Mouse (Mus musculus): ENCODE measurements around the gene Nr2e3. TPM values are rescaled to one million over a fixed set of nuclear protein-coding genes. Genes with fewer than 3 reads are reported as not detected.
"Not testable (repeated sequence)": the region's sequence is repeated elsewhere in the genome, so short reads cannot be mapped to it uniquely, and the experiment has no call there.

Nr2e3 gene
- not detected for total RNA-seq (2021)
- long read RNA-seq, experiment 1: 0 reads
- long read RNA-seq, experiment 2: 0 reads

DNA sequence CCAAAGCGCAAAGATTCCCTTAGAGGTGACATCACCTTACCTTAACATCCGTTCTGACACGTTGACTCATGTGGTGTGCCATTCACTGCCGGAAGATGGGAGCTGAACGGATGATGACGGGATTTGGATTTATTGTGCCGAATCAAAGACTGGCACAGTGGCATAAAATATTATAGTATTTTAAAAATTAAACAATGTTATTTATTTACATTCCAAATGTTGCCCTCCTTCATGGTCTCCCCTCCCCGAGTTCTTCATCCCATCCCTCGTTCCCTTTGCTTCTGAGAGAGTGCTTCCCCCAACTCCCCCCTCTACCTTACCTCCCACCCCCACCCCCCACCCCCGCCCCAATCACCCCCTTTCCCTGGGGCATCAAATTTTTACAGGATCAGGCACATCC lies at the start of gene Nr2e3:
Gene Nr2e3, minus strand, starts transcription at position 101 of the 400 bp plus-strand sequence.
- no peak for DNase-seq

DNA sequence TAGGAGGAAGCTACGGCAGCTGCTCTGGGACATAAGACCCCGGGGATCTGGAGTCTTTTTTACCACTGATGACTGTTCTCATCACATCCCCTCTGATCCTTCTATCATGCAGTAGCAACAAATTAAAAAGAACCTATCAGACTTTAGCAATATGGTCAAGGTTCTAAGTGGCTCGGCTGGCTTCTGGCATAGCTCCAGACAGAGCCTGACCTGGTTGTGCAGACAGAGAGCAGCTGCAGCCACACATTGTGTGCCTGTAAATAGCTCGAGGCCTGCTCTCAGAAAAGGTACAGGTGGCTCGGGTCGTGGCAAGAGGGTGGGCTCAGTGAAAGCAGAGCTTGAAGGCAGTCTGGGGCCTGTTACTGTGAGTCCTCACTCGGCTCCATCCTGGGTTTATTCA lies 48.5 kb upstream of the Nr2e3 start:
- no peak for DNase-seq

DNA sequence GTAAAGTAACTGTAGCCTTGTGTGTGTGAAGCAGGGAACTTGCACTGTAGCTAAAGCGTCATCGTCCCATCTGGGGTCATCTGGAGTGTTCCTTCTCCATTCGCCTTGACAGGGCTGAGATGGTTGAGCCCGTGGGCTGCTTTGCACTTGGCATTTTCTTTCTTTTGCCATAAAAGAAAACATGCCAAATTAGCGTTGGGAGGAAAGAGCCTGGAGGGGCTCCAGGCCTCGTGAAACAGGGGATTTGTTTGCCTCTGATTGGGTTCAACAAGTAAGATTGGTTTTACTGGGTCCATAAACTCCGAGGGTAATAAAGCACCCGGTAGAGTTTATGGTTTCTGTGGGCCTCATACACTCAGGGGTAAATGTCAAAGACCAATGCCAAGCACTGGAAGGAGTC lies 41.9 kb upstream of the Nr2e3 start:
- DNase-seq: no peak

DNA sequence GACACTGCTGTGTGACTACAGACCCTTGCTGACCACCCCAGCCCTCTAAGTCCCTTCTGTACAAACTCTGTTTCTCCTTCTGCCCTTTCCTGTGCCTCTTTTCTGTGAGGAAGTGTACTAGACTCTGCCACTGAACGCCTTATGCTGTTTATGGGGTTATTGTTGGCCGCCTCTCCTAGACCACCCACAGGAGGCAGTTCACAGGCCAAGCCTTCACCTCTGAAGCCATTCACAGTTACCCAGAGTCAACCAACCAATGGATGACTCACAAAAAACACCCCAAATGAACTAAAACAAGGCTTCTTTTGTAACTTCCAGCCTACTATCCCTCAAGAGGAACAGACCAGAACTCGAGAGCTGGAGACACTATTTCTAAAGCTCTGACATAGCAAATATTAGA lies 41.0 kb upstream of the Nr2e3 start:
- no peak for DNase-seq

DNA sequence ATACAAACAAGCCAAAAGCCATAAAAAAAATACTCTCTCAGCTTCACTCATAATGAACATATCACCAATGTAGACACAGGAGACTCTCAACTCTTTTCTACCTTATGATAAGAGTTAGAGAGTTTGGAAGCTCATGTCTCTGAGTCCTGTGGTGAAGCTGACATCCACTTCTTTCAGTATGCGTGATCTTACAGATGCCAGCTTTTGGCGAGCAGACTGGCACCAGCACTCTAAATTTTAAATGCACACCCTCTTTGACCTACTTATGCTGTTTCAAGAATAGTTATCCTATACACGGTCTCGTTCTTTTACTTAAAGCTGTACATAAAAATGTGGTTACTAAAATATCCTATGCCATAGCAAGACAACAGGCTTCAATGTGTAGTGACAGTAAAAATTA lies 37.3 kb upstream of the Nr2e3 start:
- DNase-seq: no peak

DNA sequence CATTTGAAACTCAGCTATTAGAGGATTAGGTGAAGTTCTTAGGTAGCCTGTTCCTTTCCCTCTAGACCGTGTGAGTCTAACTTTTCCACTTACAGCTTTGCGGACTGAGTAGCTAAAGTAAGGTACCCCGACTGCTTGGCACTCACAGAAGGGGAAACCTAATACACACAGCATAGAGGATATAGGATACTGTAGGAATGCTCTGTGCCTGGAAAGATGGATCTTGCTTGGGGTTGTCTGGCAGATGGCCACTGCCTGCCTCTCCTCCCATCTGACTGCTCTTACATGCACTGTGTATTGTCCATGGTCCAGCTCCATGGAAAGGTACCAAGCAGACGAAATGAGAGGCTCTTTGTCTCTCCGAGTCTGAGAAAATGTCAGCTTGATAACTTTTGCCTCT lies 30.9 kb upstream of the Nr2e3 start:
- DNase-seq: no peak

DNA sequence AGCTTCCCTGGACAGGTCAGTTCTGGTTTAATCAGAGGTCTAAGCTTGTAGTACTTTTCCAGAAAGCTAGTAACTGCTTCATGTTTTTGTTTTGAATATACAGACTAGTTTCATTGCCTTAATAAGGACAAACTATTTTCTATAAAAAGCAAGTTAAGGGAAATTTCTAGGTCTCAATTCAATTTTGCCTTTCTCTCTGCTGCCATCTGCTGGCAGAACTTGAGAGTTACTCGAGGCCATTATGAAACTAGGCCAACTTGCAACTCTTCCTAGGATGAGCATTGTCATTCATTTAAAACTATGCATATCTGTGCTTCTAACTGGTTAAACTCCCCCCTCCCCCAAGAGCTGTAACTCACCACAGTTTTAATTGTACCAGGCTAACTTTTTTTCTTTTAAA lies 29.4 kb upstream of the Nr2e3 start:
- peak; percentile 25 to 80 for DNase-seq

DNA sequence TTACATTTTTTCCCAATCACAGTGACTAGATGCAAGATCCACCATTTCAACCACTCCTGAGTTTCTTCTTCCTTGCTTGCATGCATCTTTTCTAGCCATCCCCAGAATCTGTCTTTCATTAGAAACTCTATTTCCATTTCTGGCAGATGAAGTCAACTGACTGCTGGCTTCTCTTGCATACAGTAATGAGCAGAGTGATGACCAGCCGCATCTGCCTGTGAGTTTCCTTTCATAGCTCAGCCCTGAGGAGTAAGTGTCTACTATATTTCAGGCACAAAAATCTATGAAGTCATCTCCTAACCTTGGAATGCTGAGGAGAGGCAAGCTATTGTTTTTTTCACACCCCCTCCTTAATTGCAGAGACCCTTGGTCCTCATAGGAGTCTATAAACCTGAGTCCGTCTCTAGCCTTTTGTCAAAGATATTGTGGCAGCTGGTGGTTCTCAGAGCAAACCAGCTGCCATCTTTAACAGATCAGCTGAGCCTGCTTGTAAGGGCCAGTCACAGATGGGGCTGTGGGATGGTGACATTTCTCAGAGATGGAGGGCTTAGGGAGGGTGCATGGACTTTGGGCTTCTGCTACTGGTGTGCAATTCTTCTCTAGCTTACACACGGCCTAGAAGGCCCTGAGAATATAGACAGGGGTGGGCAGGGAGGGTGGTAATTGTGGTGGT lies 25.6 kb upstream of the Nr2e3 start:
- DNase-seq: no peak

DNA sequence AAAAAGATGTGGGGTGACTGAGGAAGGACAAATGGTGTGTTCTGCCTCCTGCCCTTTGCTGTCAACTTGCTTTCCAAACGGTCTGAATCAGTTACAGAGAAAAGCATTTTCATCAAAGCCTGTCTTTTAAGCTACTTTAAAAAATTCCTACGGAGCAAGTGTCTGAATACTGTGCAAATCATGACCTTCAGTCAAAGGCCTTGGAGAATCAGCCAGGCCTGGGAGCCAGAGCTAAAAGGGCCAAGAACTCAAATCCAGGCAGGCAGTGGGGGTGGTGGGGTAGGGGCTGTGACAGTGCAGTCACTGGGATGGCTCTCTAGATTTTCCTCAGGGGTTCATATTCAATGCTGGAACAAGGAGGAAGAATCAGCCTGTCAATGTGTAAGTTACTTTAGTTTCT lies 20.7 kb upstream of the Nr2e3 start:
- DNase-seq: no peak

DNA sequence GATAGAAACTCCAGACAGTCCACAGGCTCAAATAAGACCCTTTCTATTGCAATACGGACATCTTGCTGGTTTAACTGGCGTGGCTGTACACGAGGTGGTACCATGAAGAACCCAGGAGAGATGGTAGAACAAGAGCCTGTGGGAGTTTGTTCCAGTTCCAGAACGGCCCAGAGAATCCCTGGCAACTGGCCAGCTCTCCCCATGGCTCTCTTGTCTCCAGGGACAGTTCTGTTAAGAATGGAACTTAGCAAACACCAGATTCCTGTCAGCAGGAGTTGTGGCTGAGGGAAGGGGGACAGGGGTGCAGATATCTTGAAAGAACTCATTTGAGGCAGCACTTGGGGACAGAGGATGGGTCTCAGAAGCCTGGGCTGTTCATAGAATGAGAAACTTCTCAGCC lies 10.8 kb upstream of the Nr2e3 start:
- DNase-seq: no peak

DNA sequence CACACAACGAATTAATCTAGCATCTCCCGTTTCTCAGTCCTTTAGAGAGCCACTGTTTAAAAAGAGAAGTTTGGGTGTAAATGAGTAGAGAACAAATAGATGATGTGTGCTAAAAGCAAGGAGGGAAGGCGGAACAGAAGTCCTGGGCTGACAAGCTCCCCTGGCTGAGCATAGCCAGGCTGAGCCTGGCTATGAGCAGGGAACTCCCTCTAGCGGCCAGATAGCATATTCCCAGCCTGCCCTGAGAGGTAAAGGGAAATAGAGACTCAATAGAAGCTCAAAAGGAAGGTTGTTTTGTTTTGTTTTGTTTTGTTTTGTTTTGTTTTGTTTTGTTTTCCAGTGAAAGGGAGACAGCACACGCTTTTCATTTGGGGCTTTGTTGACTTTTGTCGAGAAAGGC lies 8.9 kb upstream of the Nr2e3 start:
- DNase-seq: peak; percentile 29 to 59

DNA sequence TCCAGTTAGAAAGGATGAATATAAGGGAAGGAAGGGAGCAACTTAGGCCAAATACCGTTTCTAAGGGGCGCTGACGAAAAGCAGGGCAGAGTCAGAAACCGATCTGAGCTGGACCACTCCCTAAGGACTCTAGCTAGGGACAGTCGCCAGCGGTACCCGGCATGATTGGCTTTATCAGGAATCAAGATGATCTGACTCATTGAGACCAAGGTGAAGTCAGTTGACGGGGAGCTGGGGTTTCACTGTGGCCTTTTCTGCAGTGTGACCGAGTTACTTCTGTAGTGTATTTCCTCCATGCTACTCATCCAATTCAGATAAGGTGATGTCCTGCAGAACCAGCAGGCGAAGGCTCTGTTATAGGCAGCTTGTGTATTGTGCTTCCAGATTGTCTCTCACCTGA lies 4.6 kb upstream of the Nr2e3 start:
- no peak for DNase-seq

DNA sequence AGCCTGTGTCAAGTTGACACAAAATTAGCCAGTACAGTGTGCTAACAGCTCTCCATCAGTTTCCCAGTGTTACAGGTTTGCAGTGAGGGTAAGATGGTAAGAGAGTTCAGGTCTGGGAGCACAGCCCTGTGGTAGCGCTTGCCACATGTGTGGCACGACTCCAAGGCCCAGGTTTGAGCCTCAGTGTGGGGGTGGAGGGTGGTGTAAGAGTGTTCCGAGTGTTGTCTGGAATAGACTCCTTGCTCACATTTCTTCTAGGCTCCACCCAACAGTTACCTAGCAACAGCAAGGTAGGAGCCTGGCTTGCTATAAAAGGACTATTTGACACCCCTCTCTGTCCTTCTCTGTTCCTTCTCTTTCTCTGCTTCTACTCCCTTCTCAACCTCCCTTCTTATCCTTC lies 3.9 kb upstream of the Nr2e3 start:
- no peak for DNase-seq

DNA sequence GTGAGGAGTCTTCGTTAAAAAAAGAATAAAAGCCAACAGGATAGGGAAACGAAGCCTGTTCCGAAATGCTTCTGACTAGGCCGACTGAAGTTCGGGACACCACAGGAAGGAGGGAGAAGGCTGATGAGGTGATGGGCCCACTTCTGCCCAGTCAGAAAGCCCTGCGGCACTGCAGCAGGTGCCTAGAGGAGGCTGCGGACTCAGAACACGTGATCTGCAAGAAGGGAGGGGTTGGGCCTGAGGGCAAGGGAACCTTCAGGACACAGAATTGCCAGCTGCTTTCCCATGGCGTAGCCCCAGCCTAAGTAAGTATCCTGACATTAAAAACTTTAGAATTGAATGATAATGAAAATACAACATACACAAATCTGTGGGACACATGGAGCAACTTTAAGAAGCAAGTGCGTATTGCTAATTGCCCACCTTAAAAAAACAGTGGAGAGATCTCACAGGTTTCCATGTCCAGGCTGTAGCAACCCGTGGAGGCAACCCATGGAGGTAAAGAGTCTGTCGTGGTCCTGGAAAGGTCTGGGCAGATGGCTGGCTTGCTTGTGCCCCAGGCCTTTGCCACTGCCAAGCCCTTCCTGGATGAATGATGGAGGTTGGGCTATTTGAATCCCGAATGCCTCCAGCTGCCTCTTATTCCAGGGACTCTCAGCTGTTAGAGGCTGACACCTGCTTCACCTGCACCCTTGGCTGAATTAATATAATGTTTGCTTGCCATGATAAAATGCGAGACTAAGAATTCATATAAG lies 919 bp upstream of the Nr2e3 start:
- DNase-seq: no peak

DNA sequence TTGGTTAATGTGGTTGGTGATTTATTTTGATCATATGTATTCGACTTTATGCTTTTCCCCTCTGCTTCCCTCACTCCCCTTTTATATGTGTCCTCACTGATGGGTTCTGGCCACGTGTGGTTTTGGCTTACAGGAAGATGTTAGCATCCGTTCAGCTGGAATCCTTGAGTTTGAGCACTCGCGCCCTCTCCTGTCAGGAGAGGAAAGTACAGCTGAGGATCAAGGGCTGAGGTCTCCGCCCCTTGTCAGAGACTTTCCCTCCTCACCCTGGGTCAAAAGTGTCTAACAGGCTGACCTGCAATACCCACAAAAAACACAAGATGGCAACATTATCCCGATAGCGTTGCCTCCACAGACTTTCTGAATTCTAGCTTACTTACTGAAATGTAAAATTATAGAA lies 1.2 kb downstream of the Nr2e3 start:
- peak; percentile 78 to 84 for DNase-seq

DNA sequence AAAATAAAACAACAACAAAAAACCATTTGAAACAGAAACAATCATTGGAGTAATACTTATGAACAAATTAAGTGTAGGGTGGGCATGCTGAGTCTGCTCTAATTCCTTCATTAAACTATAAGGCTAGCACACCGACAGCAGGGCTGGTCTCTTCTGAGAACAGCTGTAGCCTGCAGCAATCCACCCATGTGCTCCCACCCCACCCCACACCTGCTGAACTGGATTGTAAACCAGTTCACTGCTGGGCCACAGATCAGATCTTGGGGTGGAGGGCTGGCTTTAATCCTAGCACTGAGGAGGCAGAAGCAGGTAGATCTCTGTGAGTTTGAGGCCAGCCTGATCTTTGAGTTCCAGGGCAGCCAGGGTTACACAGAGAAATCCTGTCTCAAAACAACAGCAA lies 2.3 kb downstream of the Nr2e3 start:
- DNase-seq: not testable (repeated sequence)

DNA sequence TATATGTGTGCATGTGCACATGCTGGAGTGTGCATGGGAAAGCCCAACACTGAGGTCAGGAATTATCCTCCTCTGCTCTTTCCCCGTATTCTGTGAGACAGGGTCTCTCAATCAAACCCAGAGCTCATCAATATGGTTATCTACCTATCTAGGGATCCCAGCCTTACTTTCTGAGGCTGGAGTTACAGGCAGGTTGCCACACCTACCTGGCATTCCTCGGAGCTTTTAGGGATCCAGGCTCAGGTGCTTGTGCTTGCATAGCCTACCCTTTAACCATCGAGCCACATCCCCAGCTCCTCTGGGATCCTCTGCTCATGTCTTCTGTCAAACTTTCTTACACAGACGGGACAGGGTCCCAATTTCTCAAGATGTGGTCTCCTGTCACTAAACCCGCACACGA lies 4.0 kb downstream of the Nr2e3 start:
- DNase-seq: no peak

DNA sequence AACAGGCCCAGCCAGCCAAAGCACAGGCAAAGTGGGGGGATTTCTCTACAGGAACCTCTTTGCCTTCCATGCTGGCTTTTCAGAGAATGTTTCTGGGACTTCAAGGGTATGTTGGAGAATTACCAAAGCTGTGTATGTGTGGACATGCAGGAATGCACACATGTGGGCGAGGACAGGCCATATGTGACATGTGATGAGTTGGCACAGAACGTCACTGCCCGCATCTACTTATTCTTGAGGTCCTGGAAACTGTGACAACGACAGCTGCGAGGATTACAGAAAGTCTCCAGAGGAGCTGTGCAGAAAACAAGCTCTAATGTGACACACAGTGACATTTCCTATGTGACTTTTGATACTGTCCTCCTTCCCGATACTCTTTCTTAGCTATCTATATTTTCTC lies 4.8 kb downstream of the Nr2e3 start:
- no peak for DNase-seq

DNA sequence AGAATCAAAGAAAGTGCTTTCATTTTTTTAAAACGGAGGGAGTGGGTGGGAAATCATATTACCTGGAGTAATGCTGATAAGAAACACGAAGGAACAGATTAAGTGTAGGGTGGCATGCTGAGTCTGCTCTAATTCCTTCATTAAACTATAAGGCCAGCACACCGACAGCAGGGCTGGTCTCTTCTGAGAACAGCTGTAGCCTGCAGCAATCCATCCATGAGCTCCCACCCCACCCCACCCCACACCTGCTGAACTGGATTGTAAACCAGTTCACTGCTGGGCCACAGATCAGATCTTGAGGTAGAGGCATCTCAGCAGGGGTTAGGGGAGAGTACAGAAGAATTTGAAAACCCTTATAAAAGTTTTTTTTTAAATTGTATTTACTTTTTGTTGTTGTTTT lies 5.3 kb downstream of the Nr2e3 start:
- no peak for DNase-seq

DNA sequence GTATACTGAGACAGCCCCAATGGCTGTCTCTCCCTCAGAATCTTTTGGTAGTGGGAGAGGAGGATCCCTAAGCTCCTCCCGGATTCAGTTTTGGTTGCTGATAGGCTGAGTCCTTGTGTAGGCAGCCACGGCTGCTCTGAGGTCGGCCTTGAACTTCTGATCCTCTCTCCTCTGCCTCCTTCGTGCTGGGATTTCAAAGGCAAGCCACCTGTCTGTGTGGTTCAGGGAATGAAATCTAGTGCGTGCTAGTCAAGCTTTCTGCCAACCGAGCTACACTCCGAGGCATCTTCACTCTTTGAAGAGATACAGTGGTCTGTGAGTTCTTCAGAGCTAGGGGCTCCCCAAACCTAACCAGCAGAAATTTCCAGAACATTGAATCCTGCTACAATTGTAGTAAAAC lies 6.9 kb downstream of the Nr2e3 start:
- DNase-seq: no peak

DNA sequence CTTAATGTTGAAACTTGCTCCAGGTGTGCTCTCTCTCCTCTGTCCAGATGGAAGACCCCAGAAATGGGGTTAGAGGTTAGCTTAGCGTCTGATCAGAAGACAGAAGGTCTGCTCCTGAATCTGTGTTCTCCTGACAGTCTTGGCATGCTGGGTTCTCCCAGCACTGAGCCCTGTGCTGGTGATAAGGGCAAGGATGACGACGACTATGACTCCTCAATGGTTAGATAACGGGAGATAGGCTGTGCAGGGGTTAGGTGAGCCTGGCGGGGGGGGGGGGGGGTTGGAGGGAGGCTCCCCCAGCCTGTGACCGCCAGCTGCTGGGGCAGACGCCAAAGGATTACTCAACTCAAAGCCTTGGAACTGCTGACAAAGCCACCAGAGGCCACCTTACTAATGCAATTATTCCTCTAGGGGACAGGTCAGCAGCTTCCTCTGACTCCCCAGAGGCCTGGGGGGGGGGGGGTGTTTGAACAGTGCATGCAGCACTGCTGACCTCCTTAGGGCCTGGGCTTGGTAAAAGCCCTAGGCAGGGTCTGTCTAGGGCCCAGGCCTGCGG lies 7.9 kb downstream of the Nr2e3 start:
- no peak for DNase-seq

DNA sequence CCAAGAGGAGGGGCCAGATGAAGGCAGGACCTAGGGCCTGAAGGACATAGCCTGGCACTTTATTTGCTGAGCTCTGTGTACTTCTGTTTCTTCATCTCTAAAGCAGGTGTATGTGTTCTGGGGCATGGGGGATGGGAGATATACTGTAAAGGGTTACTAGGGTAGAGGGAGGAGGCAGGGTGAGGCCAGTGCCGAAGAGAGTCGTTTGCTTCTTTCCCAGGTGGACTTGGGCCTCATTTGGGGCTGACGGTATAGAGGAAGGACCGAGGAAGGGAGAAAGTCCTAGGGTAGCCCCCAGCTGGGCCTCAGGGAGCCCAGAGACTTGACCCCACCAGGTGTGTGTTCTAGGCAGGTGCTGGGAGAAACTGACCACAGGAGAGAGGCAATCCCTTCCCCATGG lies 8.5 kb downstream of the Nr2e3 start:
- no peak for DNase-seq

DNA sequence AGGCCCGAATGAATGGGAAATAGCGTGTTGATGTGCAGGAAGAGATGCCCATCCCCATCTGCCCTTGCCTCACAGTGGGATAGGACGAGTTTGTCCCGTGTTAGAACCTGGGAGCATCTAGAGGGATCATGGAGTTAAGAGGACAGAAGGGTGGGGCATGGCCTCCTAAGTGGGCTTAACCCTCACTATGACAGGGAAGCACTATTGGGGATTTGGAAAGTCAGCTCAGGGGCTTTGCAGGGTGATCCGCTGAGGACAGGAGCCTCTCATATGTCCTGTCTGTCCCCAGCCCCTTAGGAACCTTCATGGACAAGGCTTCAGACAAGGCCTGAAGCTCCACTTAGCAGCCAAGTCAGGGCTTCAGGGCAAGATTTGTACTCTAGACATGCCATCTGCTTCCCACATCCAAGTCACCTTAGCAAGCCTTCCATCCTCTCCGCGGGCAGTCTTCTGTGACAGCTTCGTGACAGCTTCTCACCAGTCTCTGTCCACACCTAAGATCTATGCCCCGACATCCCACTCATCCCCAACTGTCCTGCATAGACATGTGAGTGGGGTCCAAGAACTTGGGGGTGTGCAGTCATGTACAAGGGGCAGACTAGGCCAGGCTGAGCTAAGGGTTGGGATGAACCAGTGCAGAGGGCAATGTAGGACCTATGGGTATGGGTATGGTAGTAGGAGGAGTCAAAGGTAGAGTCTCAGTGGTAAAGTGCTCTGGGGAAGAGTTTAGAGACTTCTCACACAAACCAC lies 9.3 kb downstream of the Nr2e3 start:
- no peak for DNase-seq

Data from heart, adult 18-20 months (tissue).